Mouse (Mus musculus): ENCODE results near the gene Slc35c2. TPM values are rescaled to one million over a fixed set of nuclear protein-coding genes. Genes with fewer than 3 reads are reported as not detected.

Gene Slc35c2
- polyA plus RNA-seq, 2 experiments: 51.1 to 54.2 TPM

DNA sequence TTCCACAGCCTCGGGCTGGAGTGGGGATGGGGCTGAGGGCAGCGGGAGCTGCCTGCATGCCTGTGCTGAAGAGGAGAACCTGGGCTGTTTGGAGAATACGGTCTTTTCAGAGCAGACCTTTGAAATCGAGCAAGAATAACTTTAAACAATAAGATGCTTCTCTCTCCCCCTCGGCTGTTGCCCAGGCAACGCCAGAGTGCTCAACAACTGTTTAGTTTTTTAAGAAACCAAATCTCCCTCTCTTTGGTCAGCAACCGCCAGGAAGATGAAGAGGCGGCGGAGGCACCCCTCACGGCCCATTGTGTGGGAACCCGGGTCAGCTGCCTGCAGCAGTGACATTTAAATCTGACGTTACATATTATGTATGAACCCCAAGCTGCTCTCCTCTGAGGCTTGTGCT lies 20.9 kb downstream of the Slc35c2 start:
- no peaks in the 10 kb centered on the region for H3K4me1 ChIP-seq (ENCODE audit: control insufficient read depth, insufficient read depth, low read length)
- no peaks in the 10 kb centered on the region for H3K36me3 ChIP-seq (ENCODE audit: control insufficient read depth, insufficient read depth, low read length)
- 0 out of 2 replicates have a peak, but pooled peaks cover 4% of the 10 kb centered on the region for H3K27me3 ChIP-seq (ENCODE audit: control insufficient read depth, insufficient read depth, low read length)
- DNase-seq (ENCODE audit: low spot score) (no peak), ATAC-seq (ENCODE audit: low FRiP score, low read depth) (no peak)
- no peak for TF ChIP-seq POLR2A (IDR thresholded peaks at IDR 0.05; ENCODE audit: borderline replicate concordance, extremely low read depth, insufficient read depth, insufficient read length)
- H3K4me2 ChIP-seq (replicated peaks; ENCODE audit: low read depth, low read length, severe bottlenecking): no peak overlapping the region
- WGBS: 22% methylated on average over 12 of the region's 12 CpGs
- H3K9ac ChIP-seq (ENCODE audit: low read depth, low read length, severe bottlenecking): no peak overlapping the region
- H3K27ac ChIP-seq (replicated peaks; ENCODE audit: low read depth, low read length): no peak overlapping the region
- H3K9me3 ChIP-seq (ENCODE audit: control insufficient read depth, low read length): no peaks in the 10 kb centered on the region
- no peak overlapping the region for H3K4me3 ChIP-seq (replicated peaks; ENCODE audit: low read length)

DNA sequence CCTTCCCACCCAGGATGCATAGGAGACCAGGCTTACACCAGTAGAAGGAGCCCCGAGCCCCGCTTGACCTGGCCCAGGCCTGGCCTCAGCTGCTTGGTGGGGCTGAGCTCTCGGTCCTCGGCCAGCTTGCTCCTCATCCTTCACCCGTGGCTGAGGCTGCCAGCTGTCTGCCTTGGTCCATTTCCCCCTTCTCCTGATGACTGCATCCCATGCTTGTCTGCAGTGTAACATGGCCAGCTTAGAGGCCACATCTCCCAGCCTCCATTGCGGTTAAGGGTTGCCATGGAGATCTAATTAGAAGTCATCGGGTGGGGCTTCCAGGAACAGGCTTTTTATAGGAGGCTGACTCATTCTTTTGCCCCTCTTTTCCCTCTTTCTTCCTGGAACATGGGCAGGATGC lies 23.8 kb downstream of the Slc35c2 start:
- no peak for TF ChIP-seq POLR2A (IDR thresholded peaks at IDR 0.05; ENCODE audit: borderline replicate concordance, extremely low read depth, insufficient read depth, insufficient read length)
- no peak overlapping the region for H3K27ac ChIP-seq (replicated peaks; ENCODE audit: low read depth, low read length)
- no peak for ATAC-seq (ENCODE audit: low FRiP score, low read depth)

DNA sequence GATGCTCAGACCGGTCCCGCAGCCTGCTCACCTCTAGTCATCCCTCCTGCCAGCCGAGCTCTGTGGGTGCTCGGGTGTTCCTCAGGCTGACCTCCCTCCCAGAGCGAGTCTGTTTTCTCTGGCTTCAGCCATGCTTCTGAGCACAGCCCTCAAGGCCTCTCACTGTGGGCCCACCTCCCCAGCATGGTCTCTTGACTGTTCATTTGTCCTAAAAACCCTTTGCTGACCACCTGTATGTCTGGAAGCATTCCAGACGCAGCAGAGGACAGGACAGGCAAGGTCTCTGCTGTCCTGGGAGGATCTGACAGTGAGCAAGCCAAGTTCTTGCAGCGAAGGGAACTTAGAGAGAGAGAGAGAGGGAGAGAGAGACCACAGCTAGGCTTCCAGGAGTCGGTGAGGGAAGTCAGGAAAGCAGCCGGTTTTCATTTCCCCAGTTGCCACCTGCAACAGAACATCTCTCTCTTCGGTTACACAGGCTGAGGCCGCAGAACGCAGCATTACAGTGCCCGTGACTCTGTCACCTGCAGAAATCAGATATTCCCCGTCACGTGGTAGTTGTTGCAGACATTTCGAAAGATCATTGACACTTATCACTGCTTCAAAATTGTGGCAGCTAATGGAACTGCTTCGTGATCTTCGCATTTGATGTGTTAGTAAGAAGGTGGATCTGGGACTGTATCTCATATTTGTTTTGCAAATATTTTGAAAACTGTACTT lies 25.2 kb downstream of the Slc35c2 start:
- Histone ChIP-seq H3K36me3 (ENCODE audit: control insufficient read depth, insufficient read depth, low read length) (no peaks in the 10 kb centered on the region), H3K27me3 (ENCODE audit: control insufficient read depth, insufficient read depth, low read length) (0 out of 2 replicates have a peak, but pooled peaks cover 4% of the 10 kb centered on the region), H3K4me3 (replicated peaks; ENCODE audit: low read length) (no peak overlapping the region), H3K27ac (replicated peaks; ENCODE audit: low read depth, low read length) (no peak overlapping the region), H3K4me1 (ENCODE audit: control insufficient read depth, insufficient read depth, low read length) (no peaks in the 10 kb centered on the region), H3K9ac (ENCODE audit: low read depth, low read length, severe bottlenecking) (no peak overlapping the region), H3K9me3 (ENCODE audit: control insufficient read depth, low read length) (no peaks in the 10 kb centered on the region), H3K4me2 (replicated peaks; ENCODE audit: low read depth, low read length, severe bottlenecking) (no peak overlapping the region)
- ATAC-seq (ENCODE audit: low FRiP score, low read depth): no peak
- no peak for DNase-seq (ENCODE audit: low spot score)
- WGBS: 52% methylated on average over 18 of the region's 18 CpGs
- TF ChIP-seq POLR2A (IDR thresholded peaks at IDR 0.05; ENCODE audit: borderline replicate concordance, extremely low read depth, insufficient read depth, insufficient read length): no peak

More for the DNA sequence above, 23.8 kb downstream of the Slc35c2 start:
- Histone ChIP-seq H3K4me3 (replicated peaks; ENCODE audit: low read length) (no peak overlapping the region), H3K4me1 (ENCODE audit: control insufficient read depth, insufficient read depth, low read length) (no peaks in the 10 kb centered on the region), H3K9me3 (ENCODE audit: control insufficient read depth, low read length) (no peaks in the 10 kb centered on the region), H3K4me2 (replicated peaks; ENCODE audit: low read depth, low read length, severe bottlenecking) (no peak overlapping the region), H3K27me3 (ENCODE audit: control insufficient read depth, insufficient read depth, low read length) (0 out of 2 replicates have a peak, but pooled peaks cover 4% of the 10 kb centered on the region), H3K36me3 (ENCODE audit: control insufficient read depth, insufficient read depth, low read length) (no peaks in the 10 kb centered on the region), H3K9ac (ENCODE audit: low read depth, low read length, severe bottlenecking) (no peak overlapping the region)
- WGBS: 68% methylated on average over 7 of the region's 7 CpGs
- no peak for DNase-seq (ENCODE audit: low spot score)

- Histone ChIP-seq H3K9me3 (ENCODE audit: control insufficient read depth, low read length) (no peaks in the 10 kb centered on the region), H3K27me3 (ENCODE audit: control insufficient read depth, insufficient read depth, low read length) (no peaks in the 10 kb centered on the region), H3K4me3 (replicated peaks; ENCODE audit: low read length) (no peak overlapping the region), H3K27ac (replicated peaks; ENCODE audit: low read depth, low read length) (no peak overlapping the region), H3K36me3 (ENCODE audit: control insufficient read depth, insufficient read depth, low read length) (no peaks in the 10 kb centered on the region), H3K4me1 (ENCODE audit: control insufficient read depth, insufficient read depth, low read length) (no peaks in the 10 kb centered on the region), H3K9ac (ENCODE audit: low read depth, low read length, severe bottlenecking) (no peak overlapping the region), H3K4me2 (replicated peaks; ENCODE audit: low read depth, low read length, severe bottlenecking) (no peak overlapping the region)
- WGBS: 70% methylated on average over 8 of the region's 8 CpGs
- no peak for DNase-seq (ENCODE audit: low spot score)
- ATAC-seq (ENCODE audit: low FRiP score, low read depth): no peak
- no peak for TF ChIP-seq POLR2A (IDR thresholded peaks at IDR 0.05; ENCODE audit: borderline replicate concordance, extremely low read depth, insufficient read depth, insufficient read length)
These were observed 27.8 kb downstream of the Slc35c2 start for GRCm38 (mm10) chr2:165259859-165260258.

GRCm38 (mm10) chr2:165258321-165258720 lies 29.3 kb downstream of the Slc35c2 start:
- no peak for DNase-seq (ENCODE audit: low spot score)

More at GRCm38 (mm10) chr2:165258321-165258720, 29.3 kb downstream of the Slc35c2 start:
- TF ChIP-seq POLR2A (IDR thresholded peaks at IDR 0.05; ENCODE audit: borderline replicate concordance, extremely low read depth, insufficient read depth, insufficient read length): no peak
- H3K9me3 ChIP-seq (ENCODE audit: control insufficient read depth, low read length): no peaks in the 10 kb centered on the region
- no peak overlapping the region for H3K4me3 ChIP-seq (replicated peaks; ENCODE audit: low read length)
- no peaks in the 10 kb centered on the region for H3K4me1 ChIP-seq (ENCODE audit: control insufficient read depth, insufficient read depth, low read length)
- H3K27me3 ChIP-seq (ENCODE audit: control insufficient read depth, insufficient read depth, low read length): peaks cover 13% of the 10 kb centered on the region; the same call in 1 of the 2 replicates
- no peak overlapping the region for H3K9ac ChIP-seq (ENCODE audit: low read depth, low read length, severe bottlenecking)
- H3K4me2 ChIP-seq (replicated peaks; ENCODE audit: low read depth, low read length, severe bottlenecking): no peak overlapping the region
- 69% methylated on average over 6 of the region's 6 CpGs for WGBS
- H3K27ac ChIP-seq (replicated peaks; ENCODE audit: low read depth, low read length): no peak overlapping the region
- H3K36me3 ChIP-seq (ENCODE audit: control insufficient read depth, insufficient read depth, low read length): no peaks in the 10 kb centered on the region
- no peak for ATAC-seq (ENCODE audit: low FRiP score, low read depth)
